Mouse (Mus musculus): ENCODE data around the gene Zfp626.

GRCm38 (mm10) chr7:27837896-27838295 is 30.9 kb downstream of the Zfp626 start:
- no peak for TF ChIP-seq REST (IDR thresholded peaks at IDR 0.05; ENCODE audit: insufficient read depth, insufficient read length)
- no peak for TF ChIP-seq POLR2A (IDR thresholded peaks at IDR 0.05; ENCODE audit: insufficient read length, low read depth)
- no peak for TF ChIP-seq MAX (IDR thresholded peaks at IDR 0.05; ENCODE audit: low read depth)
- no peak for TF ChIP-seq E2F4 (IDR thresholded peaks at IDR 0.05; ENCODE audit: insufficient read depth)
- TF ChIP-seq CEBPB (IDR thresholded peaks at IDR 0.05; ENCODE audit: insufficient read depth, poor library complexity, severe bottlenecking) = no peak
- no peak for TF ChIP-seq MYOD1 (IDR thresholded peaks at IDR 0.05; ENCODE audit: control insufficient read depth in 1 of 3, insufficient read length in 2 of 3, low read depth in 2 of 3)
- no peak for TF ChIP-seq MYOG (IDR thresholded peaks at IDR 0.05; ENCODE audit: control insufficient read depth in 1 of 3, insufficient read depth in 1 of 3, insufficient read length in 2 of 3, low read depth in 2 of 3)
- TF ChIP-seq USF1 (IDR thresholded peaks at IDR 0.05; ENCODE audit: low read depth) = no peak
- no peak for TF ChIP-seq TCF12 (IDR thresholded peaks at IDR 0.05; ENCODE audit: insufficient read depth, poor library complexity, severe bottlenecking)
- TF ChIP-seq POLR2AphosphoS2 (IDR thresholded peaks at IDR 0.05; ENCODE audit: insufficient read length, low read depth) = no peak
- no peak for TF ChIP-seq SRF (IDR thresholded peaks at IDR 0.05; ENCODE audit: control insufficient read depth, insufficient read length, low read depth)

Data from myocyte (in vitro differentiated cells).